Mouse (Mus musculus) lung, postnatal 0 days (tissue): ENCODE measurements around the gene Wbp1. TPM values are rescaled to one million over a fixed set of nuclear protein-coding genes. Genes with fewer than 3 reads are reported as not detected.
A peak's percentile ranks its signal among the peaks of the same experiment; 100 is the strongest.

ENCODE experiments used
- ATAC-seq: fragments of 200-750 bp; cut with Nextera tagmentation; 2 replicates; pipeline ENCODE4 v1.8.0; 2017; ENCODE audit warnings: moderate library complexity
- DNase-seq: peaks from one replicate; pipeline ENCODE4 v3.0.0-alpha.2; 2016; ENCODE audit warnings: low spot score
- H3K27ac ChIP-seq: fragments of 300-500 bp; sonication (generic); 2 replicates; pipeline ENCODE4 v1.5.1; 2014; ENCODE audit warnings: antibody characterized with exemption, mild to moderate bottlenecking, low read length, mixed read lengths
- H3K27me3 ChIP-seq: fragments of 300-500 bp; sonication (generic); replicated peaks from 2 replicates; pipeline ENCODE4 v1.6.1; 2014; ENCODE audit warnings: low read length, mixed read lengths; ENCODE audit not compliant: insufficient read depth
- H3K36me3 ChIP-seq: fragments of 300-500 bp; sonication (generic); 2 replicates; pipeline ENCODE4 v1.6.1; 2014; ENCODE audit warnings: low read length, mixed read lengths; ENCODE audit not compliant: insufficient read depth
- H3K4me1 ChIP-seq: fragments of 300-500 bp; sonication (generic); 2 replicates; pipeline ENCODE4 v1.6.1; 2014; ENCODE audit warnings: antibody characterized with exemption, low read depth, low read length, mixed read lengths; ENCODE audit not compliant: insufficient read depth
- H3K4me2 ChIP-seq: fragments of 300-500 bp; sonication (generic); replicated peaks from 2 replicates; pipeline ENCODE4 v1.6.1; 2014; ENCODE audit warnings: low read depth, mild to moderate bottlenecking, low read length, moderate library complexity, mixed read lengths
- H3K4me3 ChIP-seq: fragments of 300-500 bp; sonication (generic); 2 replicates; pipeline ENCODE4 v1.5.1; 2014; ENCODE audit warnings: low read depth, low read length
- H3K9ac ChIP-seq: fragments of 300-500 bp; sonication (generic); replicated peaks from 2 replicates; pipeline ENCODE4 v1.6.1; 2014; ENCODE audit warnings: low read depth, mild to moderate bottlenecking
- H3K9me3 ChIP-seq: fragments of 300-500 bp; sonication (generic); 2 replicates; pipeline ENCODE4 v1.6.1; 2016; ENCODE audit warnings: low read length, mixed read lengths
- CTCF ChIP-seq: IDR thresholded peaks from 2 replicates; pipeline ENCODE4 v1.5.1; 2016; ENCODE audit warnings: antibody characterized with exemption, mild to moderate bottlenecking
- EP300 ChIP-seq: IDR thresholded peaks from 2 replicates; pipeline ENCODE4 v1.6.1; 2016; ENCODE audit warnings: antibody characterized with exemption, mild to moderate bottlenecking, control low read depth
- WGBS: fragments of 180-500 bp; shearing (Covaris S2); extraction: QIAGEN DNeasy Blood & Tissue Kit; methylation state at CpG from one replicate; pipeline ENCODE4 v1.1.7; 2014; 5-methylcytosine and 5-hydroxymethylcytosine counted together
- polyA plus RNA-seq: library from polyadenylated mRNA; unstranded; fragments of >200 nt; fragmentation: Nextera tagmentation; extraction: Ambion mirVana; gene quantifications from 2 replicates; pipeline ENCODE4 v1.2.1, GENCODE M21; 2015

Gene Wbp1
- polyA plus RNA-seq, 1 experiment from 2014 or later, result 57.9 TPM

- Histone ChIP-seq H3K27ac (no peak overlapping the region), H3K27me3 (no peaks in the 10 kb centered on the region), H3K4me3 (peak overlapping the region; percentile 37), H3K9ac (no peak overlapping the region; the same call in 1 of the 2 replicates), H3K9me3 (no peaks in the 10 kb centered on the region), H3K4me2 (peak overlapping the region; percentile 72), H3K36me3 (no peaks in the 10 kb centered on the region), H3K4me1 (0 out of 2 replicates have a peak, but pooled peaks cover 2% of the 10 kb centered on the region)
- DNase-seq (no peak), ATAC-seq (no peak)
- WGBS, result 7% methylated on average over 23 of the region's 23 CpGs
- no peak for TF ChIP-seq CTCF
- no peak for TF ChIP-seq EP300
These were observed 34.3 kb upstream of the Wbp1 start for GRCm38 (mm10) chr6:83155552-83156238.

DNA sequence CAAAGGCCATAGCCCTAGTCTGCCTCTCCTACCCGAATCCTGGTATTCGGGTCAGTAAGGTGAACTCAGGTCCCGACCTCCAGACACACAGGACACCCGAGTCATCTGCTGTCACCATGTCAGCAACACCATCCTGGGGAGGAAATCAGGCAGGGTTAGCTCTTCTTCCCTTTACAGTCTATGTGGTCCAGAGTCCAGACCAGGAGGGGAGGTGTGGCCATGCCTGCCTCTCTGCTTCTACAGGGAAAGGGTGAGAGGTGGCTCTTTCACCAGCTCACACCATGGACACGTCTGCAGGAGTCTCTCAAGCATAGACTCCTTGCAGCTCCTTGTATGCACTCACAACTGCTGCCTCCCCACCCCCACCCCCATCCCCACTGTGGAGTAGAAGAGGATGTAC is 32.1 kb upstream of the Wbp1 start:
- Histone ChIP-seq H3K9ac (no peak overlapping the region), H3K27me3 (no peaks in the 10 kb centered on the region), H3K27ac (no peak overlapping the region), H3K4me3 (no peak overlapping the region), H3K4me2 (no peak overlapping the region), H3K9me3 (no peaks in the 10 kb centered on the region), H3K36me3 (no peaks in the 10 kb centered on the region), H3K4me1 (0 out of 2 replicates have a peak, but pooled peaks cover 2% of the 10 kb centered on the region)
- WGBS, result 56% methylated on average over 5 of the region's 5 CpGs
- no peak for TF ChIP-seq EP300
- ATAC-seq (no peak), DNase-seq (no peak)

DNA sequence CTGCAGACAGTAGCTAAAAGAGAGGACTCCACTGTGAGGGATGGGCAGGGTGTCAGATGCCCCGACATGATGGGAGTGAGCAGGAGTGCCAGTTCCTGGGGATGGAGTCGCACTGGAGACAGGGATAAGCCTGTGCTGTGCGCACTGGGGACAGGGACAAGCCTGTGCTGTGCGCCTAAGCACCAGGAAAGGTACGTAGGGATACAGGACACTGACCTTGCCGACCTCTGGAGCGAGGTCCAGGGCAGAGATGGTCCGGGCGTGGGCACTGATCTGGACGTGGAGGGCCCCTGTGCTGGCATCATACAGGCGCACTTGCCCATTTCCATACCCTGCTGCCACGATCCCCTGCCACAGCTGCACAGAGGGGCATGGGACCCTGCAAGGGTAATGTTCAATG is 31.7 kb upstream of the Wbp1 start:
- Histone ChIP-seq H3K27me3 (no peaks in the 10 kb centered on the region), H3K9me3 (no peaks in the 10 kb centered on the region), H3K36me3 (no peaks in the 10 kb centered on the region; the same call in 1 of the 2 replicates), H3K4me3 (no peak overlapping the region), H3K27ac (no peak overlapping the region), H3K9ac (no peak overlapping the region), H3K4me1 (0 out of 2 replicates have a peak, but pooled peaks cover 2% of the 10 kb centered on the region), H3K4me2 (no peak overlapping the region)
- TF ChIP-seq EP300 (no peak), CTCF (no peak)
- no peak for ATAC-seq
- DNase-seq, result no peak
- WGBS, result 87% methylated on average over 12 of the region's 12 CpGs

DNA sequence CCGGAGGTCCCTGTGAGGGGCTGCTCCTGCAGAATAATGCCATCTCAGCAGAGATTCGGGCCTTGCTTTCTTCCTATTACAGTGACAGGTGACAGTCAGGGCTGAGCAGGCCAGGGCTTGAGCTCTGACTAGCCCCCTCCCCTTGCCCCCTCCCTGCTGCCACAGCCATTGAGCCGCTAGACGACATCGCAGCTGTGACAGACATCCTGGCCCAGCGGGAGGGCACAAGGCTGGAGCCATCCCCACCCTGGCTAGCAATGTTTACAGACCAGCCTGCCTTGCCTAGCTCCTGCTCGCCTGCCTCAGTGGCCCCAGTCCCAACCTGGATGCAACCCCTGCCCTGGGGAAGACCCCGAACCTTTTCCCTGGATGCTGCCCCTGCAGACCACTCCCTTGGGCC is 30.4 kb upstream of the Wbp1 start:
- no peak overlapping the region for H3K27ac ChIP-seq
- H3K4me2 ChIP-seq, result no peak overlapping the region
- TF ChIP-seq CTCF (no peak), EP300 (no peak)
- H3K4me1 ChIP-seq, result 0 out of 2 replicates have a peak, but pooled peaks cover 2% of the 10 kb centered on the region
- H3K36me3 ChIP-seq, result peaks cover 4% of the 10 kb centered on the region; the same call in 1 of the 2 replicates
- DNase-seq, result no peak
- no peak overlapping the region for H3K4me3 ChIP-seq
- no peaks in the 10 kb centered on the region for H3K27me3 ChIP-seq
- no peak for ATAC-seq
- no peak overlapping the region for H3K9ac ChIP-seq
- no peaks in the 10 kb centered on the region for H3K9me3 ChIP-seq
- WGBS, result 39% methylated on average over 8 of the region's 8 CpGs

DNA sequence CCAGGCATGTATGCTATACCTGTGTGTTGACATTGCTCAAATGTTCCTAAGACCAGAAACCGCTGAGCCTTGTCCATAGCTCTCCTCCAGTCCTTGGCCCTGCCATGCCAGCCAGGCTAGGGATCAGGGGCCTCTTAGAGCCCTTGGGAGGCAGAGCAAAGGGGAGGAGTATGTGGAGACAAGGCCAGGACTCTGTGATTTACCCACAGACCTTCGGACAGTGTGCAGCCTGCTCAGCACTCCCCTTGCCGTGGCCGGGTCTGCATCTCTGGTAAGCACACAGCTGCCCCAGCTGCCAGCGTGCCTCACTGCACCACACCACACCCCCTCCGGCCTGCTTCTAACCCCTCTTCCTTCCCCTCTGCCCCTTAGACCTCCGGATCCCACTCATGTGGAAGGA is 25.9 kb upstream of the Wbp1 start:
- no peak for ATAC-seq
- H3K36me3 ChIP-seq, result peaks cover 4% of the 10 kb centered on the region; the same call in 1 of the 2 replicates

GRCm38 (mm10) chr6:83145805-83146204 is 24.4 kb upstream of the Wbp1 start:
- no peak overlapping the region for H3K27ac ChIP-seq
- no peaks in the 10 kb centered on the region for H3K4me1 ChIP-seq
- DNase-seq (no peak), ATAC-seq (no peak)
- H3K36me3 ChIP-seq, result peaks cover 4% of the 10 kb centered on the region; the same call in 1 of the 2 replicates
- H3K9me3 ChIP-seq, result no peaks in the 10 kb centered on the region
- H3K27me3 ChIP-seq, result no peaks in the 10 kb centered on the region
- H3K4me2 ChIP-seq, result no peak overlapping the region
- no peak overlapping the region for H3K4me3 ChIP-seq
- TF ChIP-seq CTCF (no peak), EP300 (no peak)
- H3K9ac ChIP-seq, result no peak overlapping the region
- 80% methylated on average over 9 of the region's 9 CpGs for WGBS

More for the DNA sequence above, 25.9 kb upstream of the Wbp1 start:
- no peaks in the 10 kb centered on the region for H3K27me3 ChIP-seq
- no peaks in the 10 kb centered on the region for H3K4me1 ChIP-seq
- no peak overlapping the region for H3K4me2 ChIP-seq
- 59% methylated on average over 7 of the region's 7 CpGs for WGBS
- no peaks in the 10 kb centered on the region for H3K9me3 ChIP-seq
- DNase-seq, result no peak
- TF ChIP-seq CTCF (no peak), EP300 (no peak)
- H3K4me3 ChIP-seq, result no peak overlapping the region
- H3K27ac ChIP-seq, result no peak overlapping the region
- no peak overlapping the region for H3K9ac ChIP-seq
